9 mouse cellular contexts compared by ENCODE assay signal in the genomic region with DNA sequence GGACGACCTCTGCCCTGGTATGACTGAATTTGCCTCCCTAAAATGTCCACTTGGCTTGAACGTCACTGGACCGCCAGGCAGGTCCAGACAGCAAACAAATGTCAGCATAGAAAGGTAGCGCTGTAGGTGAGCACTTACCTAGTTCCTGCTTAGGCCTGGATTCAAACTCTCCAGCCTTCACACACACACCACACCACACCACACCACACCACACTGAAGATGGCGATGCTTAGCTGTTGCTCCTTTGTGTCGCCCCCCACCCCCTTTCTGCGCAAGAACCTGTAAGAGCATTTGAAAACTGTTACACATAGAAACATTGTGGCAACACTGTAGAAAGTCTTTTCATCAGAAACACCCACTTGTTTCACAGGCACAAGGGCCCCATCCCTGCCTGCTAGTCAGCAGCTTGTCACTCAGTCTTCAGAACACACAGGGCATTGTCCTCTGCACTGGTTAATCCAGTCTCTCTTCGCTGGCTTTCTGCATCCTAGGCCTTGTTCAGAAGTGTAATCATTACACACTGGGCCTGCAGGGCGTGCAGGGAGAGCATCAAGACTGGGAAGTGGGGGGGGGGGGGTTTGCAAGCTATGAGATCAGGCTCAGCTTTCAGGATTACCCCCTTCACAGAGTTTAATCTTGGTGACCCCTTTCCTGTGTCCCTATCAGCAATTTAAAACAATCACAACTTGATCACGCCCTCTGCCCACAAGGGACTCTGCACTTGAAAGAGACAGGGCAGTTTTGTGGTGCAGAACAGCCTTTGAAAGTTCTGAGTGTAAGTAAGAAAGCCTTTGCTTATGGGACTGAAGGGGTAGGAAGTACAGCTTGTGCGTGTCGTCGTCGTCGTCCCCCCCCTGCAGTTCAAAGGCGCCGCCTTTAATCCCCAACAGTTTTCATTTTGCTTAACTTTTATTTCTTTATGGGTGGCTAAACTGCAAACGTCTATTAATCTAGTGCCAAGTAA.
DNase-seq lines count a peak whose midpoint lies in the region; ATAC-seq and TF ChIP-seq lines count a peak whose summit lies in the region.
"Had no signal": no experiment of that assay in that cellular context is flagged by ENCODE, and none has a peak within 500 bp of the region (broad histone marks: within the 10 kb centered on the region; RNA-seq: fewer than 3 reads in every experiment).

No protein-coding gene starts in this region.

- no peaks in the 10 kb centered on the region for H3K27me3 ChIP-seq in lung, embryonic 16.5 days (ENCODE audit: control insufficient read depth, insufficient read depth, low read depth, low read length)
- no peaks in the 10 kb centered on the region for H3K27me3 ChIP-seq in forebrain, postnatal 0 days (ENCODE audit: insufficient read depth, low read length)
- H3K27me3 ChIP-seq in limb, embryonic 10.5 days (ENCODE audit: low read depth, poor library complexity, severe bottlenecking), result no peaks in the 10 kb centered on the region
- no peaks in the 10 kb centered on the region for H3K27me3 ChIP-seq in stomach, embryonic 16.5 days (ENCODE audit: control insufficient read depth, insufficient read depth, low read length)

- no peaks in the 10 kb centered on the region for H3K9me3 ChIP-seq in lung, embryonic 16.5 days (ENCODE audit: control insufficient read depth, low read length)
- H3K9me3 ChIP-seq in forebrain, postnatal 0 days (ENCODE audit: low read length), result no peaks in the 10 kb centered on the region
- H3K9me3 ChIP-seq in limb, embryonic 10.5 days (replicated peaks), result no peaks in the 10 kb centered on the region
- no peaks in the 10 kb centered on the region for H3K9me3 ChIP-seq in stomach, embryonic 16.5 days (replicated peaks; ENCODE audit: control insufficient read depth, low read length)

- WGBS in lung, embryonic 16.5 days, result 28% methylated on average over 18 of the region's 18 CpGs
- WGBS in forebrain, postnatal 0 days, result 23% methylated on average over 18 of the region's 18 CpGs
- WGBS in limb, embryonic 10.5 days, result 40% methylated on average over 18 of the region's 18 CpGs
- WGBS in stomach, embryonic 16.5 days, result 43% methylated on average over 18 of the region's 18 CpGs

- no peak for TF ChIP-seq CTCF in forebrain, postnatal 0 days (IDR thresholded peaks at IDR 0.05; ENCODE audit: low read depth)

- H3K36me3 ChIP-seq in lung, embryonic 16.5 days (ENCODE audit: control insufficient read depth, insufficient read depth, low read length), result no peaks in the 10 kb centered on the region
- H3K36me3 ChIP-seq in forebrain, postnatal 0 days (ENCODE audit: insufficient read depth), result no peaks in the 10 kb centered on the region
- H3K36me3 ChIP-seq in limb, embryonic 10.5 days, result no peaks in the 10 kb centered on the region
- H3K36me3 ChIP-seq in stomach, embryonic 16.5 days (ENCODE audit: control insufficient read depth, insufficient read depth, low read length), result no peaks in the 10 kb centered on the region

- H3K4me3 ChIP-seq in lung, embryonic 16.5 days (ENCODE audit: low read length), result no peak overlapping the region
- H3K4me3 ChIP-seq in forebrain, postnatal 0 days (ENCODE audit: low read depth, low read length), result no peak overlapping the region
- H3K4me3 ChIP-seq in limb, embryonic 10.5 days, result no peak overlapping the region
- no peak overlapping the region for H3K4me3 ChIP-seq in stomach, embryonic 16.5 days (replicated peaks; ENCODE audit: low read length)

- 0 out of 2 replicates have a peak overlapping the region, but pooled peaks have one; percentile 22 for H3K4me2 ChIP-seq in lung, embryonic 16.5 days (ENCODE audit: low read depth, low read length)
- H3K4me2 ChIP-seq in forebrain, postnatal 0 days (ENCODE audit: low read depth), result no peak overlapping the region
- no peak overlapping the region for H3K4me2 ChIP-seq in stomach, embryonic 16.5 days (ENCODE audit: low read depth, low read length)

- H3K4me1 ChIP-seq in lung, embryonic 16.5 days (replicated peaks; ENCODE audit: control insufficient read depth, insufficient read depth, low read length), result peaks cover 24% of the 10 kb centered on the region
- H3K4me1 ChIP-seq in forebrain, postnatal 0 days (ENCODE audit: insufficient read depth), result no peaks in the 10 kb centered on the region
- H3K4me1 ChIP-seq in limb, embryonic 10.5 days, result peaks cover 27% of the 10 kb centered on the region
- H3K4me1 ChIP-seq in stomach, embryonic 16.5 days (ENCODE audit: control insufficient read depth, insufficient read depth, low read length), result peaks cover 4% of the 10 kb centered on the region

- no peak for DNase-seq in lung, postnatal 36 days
- DNase-seq in forebrain, postnatal 0 days, result no peak
- no peak for DNase-seq in limb, embryonic 10.5 days (ENCODE audit: low spot score)
- DNase-seq in urinary bladder, postnatal 10 days (ENCODE audit: low spot score), result no peak
- DNase-seq in gastrocnemius, postnatal 36 days, result no peak
- DNase-seq: spleen, adult 18-20 months had no signal

- intact Hi-C loops in gastrocnemius, postnatal 36 days (cut with DNase I), result no loop called here

- peak overlapping the region; percentile 62 for H3K27ac ChIP-seq in lung, embryonic 16.5 days (ENCODE audit: low read length)
- H3K27ac ChIP-seq in forebrain, postnatal 0 days (ENCODE audit: low read depth, low read length), result no peak overlapping the region; the same call in 1 of the 2 replicates
- peak overlapping the region; percentile 54; the same call in 1 of the 2 replicates for H3K27ac ChIP-seq in limb, embryonic 10.5 days
- peak overlapping the region; percentile 73 for H3K27ac ChIP-seq in stomach, embryonic 16.5 days (ENCODE audit: low read length)

- peak; percentile 43; the same call in 1 of the 2 replicates for ATAC-seq in lung, embryonic 16.5 days (ENCODE audit: low read depth)
- ATAC-seq in forebrain, postnatal 0 days, result peak; percentile 85
- peak; percentile 84 for ATAC-seq in stomach, embryonic 16.5 days (ENCODE audit: insufficient read depth, low FRiP score)
- no peak for ATAC-seq in cerebellum, adult (ENCODE audit: insufficient number of reproducible peaks, low FRiP score, low TSS enrichment)

- H3K9ac ChIP-seq in lung, embryonic 16.5 days (ENCODE audit: low read length), result peak overlapping the region; percentile 32
- H3K9ac ChIP-seq in forebrain, postnatal 0 days, result no peak overlapping the region
- H3K9ac ChIP-seq in stomach, embryonic 16.5 days (ENCODE audit: low read length), result 0 out of 2 replicates have a peak overlapping the region, but pooled peaks have one; percentile 16
